Mouse (Mus musculus): ENCODE measurements around the gene Sigirr.

DNA sequence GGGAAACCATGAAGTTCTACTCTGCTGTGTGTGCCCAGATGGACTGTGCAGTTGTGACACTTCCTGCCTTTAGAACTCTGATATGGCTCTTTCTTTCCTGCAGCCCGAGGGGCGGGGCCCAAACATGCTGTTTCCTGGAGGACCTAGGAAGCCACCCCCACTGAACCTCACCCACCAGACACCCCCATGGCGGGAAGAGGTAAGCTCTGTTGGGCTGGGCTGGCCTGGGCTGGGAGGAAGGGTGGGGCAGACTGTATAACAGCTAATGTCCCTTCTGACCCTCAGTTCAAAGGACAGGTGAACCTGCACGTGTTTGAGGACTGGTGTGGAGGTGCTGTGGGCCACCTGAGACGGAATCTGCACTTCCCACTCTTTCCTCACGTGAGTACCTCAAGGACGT is 36.2 kb downstream of the Sigirr start:
- no peak for TF ChIP-seq POLR2A (IDR thresholded peaks at IDR 0.05; ENCODE audit: low read depth, low read length)
- TF ChIP-seq CTCF (conservative IDR thresholded peaks at IDR 0.05; ENCODE audit: insufficient read depth, insufficient read length, low read depth, low read length) = no peak

Data from kidney, adult 2 months (tissue).